Comparison of ENCODE assay signal across 17 mouse cellular contexts in the genomic region with DNA sequence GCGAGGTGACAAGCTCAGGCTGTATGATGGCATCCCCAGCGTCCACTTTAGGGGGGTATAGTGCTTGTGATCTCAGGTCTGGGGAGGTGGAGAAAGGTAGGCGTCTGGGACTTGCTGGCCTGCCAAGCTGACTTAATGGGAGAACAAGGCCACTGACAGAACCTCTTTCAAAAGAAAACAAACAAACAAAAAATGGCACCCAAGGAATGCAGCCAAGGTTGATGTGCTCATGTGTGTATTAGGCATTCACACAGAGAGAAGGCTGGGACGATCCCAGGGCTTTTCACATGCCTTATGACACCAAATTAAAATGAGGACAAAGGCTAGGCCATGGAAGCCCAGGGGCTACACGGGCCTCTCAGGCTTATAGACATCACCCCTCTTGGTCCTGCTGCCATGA.
"Had no signal": no experiment of that assay in that cellular context is flagged by ENCODE, and none has a peak within 500 bp of the region (broad histone marks: within the 10 kb centered on the region; RNA-seq: fewer than 3 reads in every experiment).

No protein-coding gene starts in this region.

- H3K4me2 ChIP-seq: liver, embryonic 13.5 days; liver, embryonic 15.5 days; lung, embryonic 15.5 days; midbrain, embryonic 11.5 days; neural tube, embryonic 12.5 days had no signal

- ATAC-seq: liver, postnatal 0 days; lung, postnatal 0 days had no signal

- H3K27me3 ChIP-seq: liver, embryonic 13.5 days; liver, embryonic 15.5 days; lung, embryonic 15.5 days; neural tube, embryonic 12.5 days had no signal

- H3K9me3 ChIP-seq: liver, embryonic 13.5 days; liver, embryonic 15.5 days; lung, embryonic 15.5 days; neural tube, embryonic 12.5 days had no signal

- H3K4me1 ChIP-seq: megakaryocyte, embryonic 14.5 days had no signal

- H3K4me3 ChIP-seq: liver, embryonic 13.5 days; liver, embryonic 15.5 days; lung, embryonic 15.5 days; megakaryocyte, embryonic 14.5 days; neural tube, embryonic 12.5 days had no signal

- DNase-seq: liver, embryonic 13.5 days; liver, postnatal 0 days; lung, adult 2 months; lung, postnatal 14 days; lung, postnatal 36 days; midbrain, embryonic 14.5 days; right cerebral cortex, postnatal 25 days; right cerebral cortex, postnatal 4 days; thymus, adult 18-20 months; thymus, postnatal 14 days; thymus, postnatal 36 days had no signal

- H3K9ac ChIP-seq: liver, embryonic 13.5 days; liver, embryonic 15.5 days; liver, postnatal 0 days; lung, embryonic 15.5 days had no signal

- H3K36me3 ChIP-seq: liver, embryonic 13.5 days; liver, embryonic 15.5 days; lung, embryonic 15.5 days; neural tube, embryonic 12.5 days had no signal

- H3K27ac ChIP-seq: liver, embryonic 13.5 days; liver, embryonic 15.5 days; lung, embryonic 15.5 days; neural tube, embryonic 12.5 days had no signal
